Mouse (Mus musculus) spleen, postnatal 10 days (tissue): Measurements from ENCODE around the gene 4930426L09Rik.
"Not testable (repeated sequence)": the region's sequence is repeated elsewhere in the genome, so short reads cannot be mapped to it uniquely, and the experiment has no call there.

Experiments
- DNase-seq, 2 experiments: peaks; one replicate each; pipeline ENCODE4 v3.0.0; 2021 to 2022; ENCODE audit warnings: low spot score in 2 of 2

The 4930426L09Rik gene

GRCm38 (mm10) chr2:18970461-18970860 is 27.7 kb upstream of the 4930426L09Rik start:
- no peak for DNase-seq

- no peak for DNase-seq
Measured at GRCm38 (mm10) chr2:18971564-18971963, 26.6 kb upstream of the 4930426L09Rik start.

- no peak for DNase-seq
Measured at GRCm38 (mm10) chr2:18974882-18975645, 23.1 kb upstream of the 4930426L09Rik start.

GRCm38 (mm10) chr2:18976175-18976574 is 22.0 kb upstream of the 4930426L09Rik start:
- no peak for DNase-seq

GRCm38 (mm10) chr2:18977201-18977805 is 20.8 kb upstream of the 4930426L09Rik start:
- DNase-seq = no peak

- no peak for DNase-seq
Measured at GRCm38 (mm10) chr2:18979046-18979445, 19.1 kb upstream of the 4930426L09Rik start.

- DNase-seq = no peak
Measured at GRCm38 (mm10) chr2:18979675-18980074, 18.5 kb upstream of the 4930426L09Rik start.

GRCm38 (mm10) chr2:18982581-18982980 is 15.6 kb upstream of the 4930426L09Rik start:
- no peak for DNase-seq

- DNase-seq = peak in 1 of 2 experiments; percentile 29
Measured at GRCm38 (mm10) chr2:18983546-18983945, 14.6 kb upstream of the 4930426L09Rik start.

GRCm38 (mm10) chr2:18984095-18984847 is 13.9 kb upstream of the 4930426L09Rik start:
- peak in 1 of 2 experiments; percentile 88 for DNase-seq

- no peak for DNase-seq
Measured at GRCm38 (mm10) chr2:18985506-18985905, 12.6 kb upstream of the 4930426L09Rik start.

GRCm38 (mm10) chr2:18988885-18989284 is 9.3 kb upstream of the 4930426L09Rik start:
- no peak for DNase-seq

GRCm38 (mm10) chr2:18992512-18993510 is 5.3 kb upstream of the 4930426L09Rik start:
- DNase-seq = peak; percentile 44 to 48

- peak; percentile 62 to 69 for DNase-seq
Measured at GRCm38 (mm10) chr2:18996451-18997211, 1.5 kb upstream of the 4930426L09Rik start.

- DNase-seq = peak; percentile 77 to 83
Measured at GRCm38 (mm10) chr2:18997387-18997971, 664 bp upstream of the 4930426L09Rik start.

- DNase-seq = no peak
Measured at GRCm38 (mm10) chr2:18999395-18999794, 1.3 kb downstream of the 4930426L09Rik start.

GRCm38 (mm10) chr2:19004801-19005200 is 6.7 kb downstream of the 4930426L09Rik start:
- DNase-seq = peak in 1 of 2 experiments; percentile 69

GRCm38 (mm10) chr2:19006124-19006523 is 8.0 kb downstream of the 4930426L09Rik start:
- no peak for DNase-seq

- DNase-seq = no peak
Measured at GRCm38 (mm10) chr2:19007580-19007979, 9.4 kb downstream of the 4930426L09Rik start.

- not testable (repeated sequence) for DNase-seq
Measured at GRCm38 (mm10) chr2:19010541-19010940, 12.4 kb downstream of the 4930426L09Rik start.
